Mouse (Mus musculus): ENCODE measurements around the gene Bckdha.

GRCm38 (mm10) chr7:25632679-25633078 is 26.1 kb downstream of the Bckdha start:
- TF ChIP-seq CTCF (IDR thresholded peaks at IDR 0.05; ENCODE audit: borderline replicate concordance, insufficient read depth, low read depth, low read length) (no peak), POLR2A (IDR thresholded peaks at IDR 0.05; ENCODE audit: borderline replicate concordance, insufficient read depth, low read length) (no peak)
